Mouse (Mus musculus) liver, embryonic 14.5 days (tissue): ENCODE measurements around the gene Cacnb4. TPM values are rescaled to one million over a fixed set of nuclear protein-coding genes. Genes with fewer than 3 reads are reported as not detected.

Source experiments
- ATAC-seq: fragments of 200-750 bp; cut with Nextera tagmentation; 2 replicates; pipeline ENCODE4 v1.8.0; 2017; ENCODE audit warnings: moderate number of reproducible peaks, mild to moderate bottlenecking, moderate library complexity; ENCODE audit not compliant: insufficient read depth
- DNase-seq, 3 experiments: peaks; one replicate each; pipeline ENCODE4 v3.0.0-alpha.2; 2012 to 2013; ENCODE audit warnings: low read depth in 3 of 3, low spot score in 3 of 3
- H3K27ac ChIP-seq: fragments of 300-500 bp; sonication (generic); 2 replicates; pipeline ENCODE4 v1.5.1; 2014; ENCODE audit warnings: moderate library complexity, mild to moderate bottlenecking, control low read depth, inconsistent platforms
- H3K27me3 ChIP-seq: fragments of 300-500 bp; sonication (generic); 2 replicates; pipeline ENCODE4 v1.6.1; 2014; ENCODE audit warnings: mild to moderate bottlenecking, low read length, moderate library complexity; ENCODE audit not compliant: control insufficient read depth, insufficient read depth
- H3K36me3 ChIP-seq: fragments of 300-500 bp; sonication (generic); replicated peaks from 2 replicates; pipeline ENCODE4 v1.6.1; 2014; ENCODE audit warnings: low read depth; ENCODE audit not compliant: control insufficient read depth, insufficient read depth
- H3K4me1 ChIP-seq, 2 experiments: fragments of 200-500 bp in 1 of 2; fragments of 300-500 bp in 1 of 2; sonication (generic) in 1 of 2; replicated peaks; 2 replicates each; pipeline ENCODE4 v1.6.1; 2012 to 2014; ENCODE audit warnings: antibody characterized with exemption in 1 of 2, inconsistent platforms in 1 of 2, low read length in 1 of 2; ENCODE audit not compliant: control insufficient read depth in 2 of 2, insufficient read depth in 2 of 2
- H3K4me2 ChIP-seq: fragments of 300-500 bp; sonication (generic); 2 replicates; pipeline ENCODE4 v1.6.1; 2014; ENCODE audit warnings: low read depth, mild to moderate bottlenecking, control low read depth, moderate library complexity
- H3K4me3 ChIP-seq, 2 experiments: fragments of 200-500 bp in 1 of 2; fragments of 300-500 bp in 1 of 2; sonication (generic) in 1 of 2; 2 replicates each; pipeline ENCODE4 v1.5.1; 2012 to 2014; ENCODE audit warnings: low read depth in 2 of 2, low read length in 2 of 2, mild to moderate bottlenecking in 2 of 2, control low read depth in 1 of 2, inconsistent platforms in 1 of 2, moderate library complexity in 1 of 2; ENCODE audit not compliant: insufficient read depth in 1 of 2
- H3K9ac ChIP-seq: fragments of 300-500 bp; sonication (generic); replicated peaks from 2 replicates; pipeline ENCODE4 v1.6.1; 2014; ENCODE audit warnings: mild to moderate bottlenecking, control low read depth, moderate library complexity
- H3K9me3 ChIP-seq: fragments of 300-500 bp; sonication (generic); 2 replicates; pipeline ENCODE4 v1.6.1; 2016; ENCODE audit warnings: low read length, mixed read lengths; ENCODE audit not compliant: control insufficient read depth
- CTCF ChIP-seq: IDR thresholded peaks from 2 replicates; pipeline ENCODE4 v1.5.1; 2016; ENCODE audit warnings: antibody characterized with exemption, low read depth, control low read depth
- EP300 ChIP-seq: IDR thresholded peaks from 2 replicates; pipeline ENCODE4 v1.6.1; 2016; ENCODE audit warnings: antibody characterized with exemption, low read depth
- WGBS: fragments of 180-500 bp; shearing (Covaris S2); extraction: QIAGEN DNeasy Blood & Tissue Kit; methylation state at CpG from one replicate; pipeline ENCODE4 v1.1.7; 2014; ENCODE audit not compliant: insufficient replicate concordance; 5-methylcytosine and 5-hydroxymethylcytosine counted together
- polyA plus RNA-seq, 2 experiments: library from polyadenylated mRNA; depleted of rRNA in 1 of 2; stranded (reverse) in 1 of 2; unstranded in 1 of 2; fragments of >200 nt; fragmentation: Nextera tagmentation in 1 of 2; extraction: Ambion mirVana in 1 of 2; gene quantifications; 2 replicates each; pipeline versions ENCODE4 v1.2.1 to v1.2.3; 2012 to 2014

Gene Cacnb4
- polyA plus RNA-seq, 2 experiments = 0.06 to 0.19 TPM

GRCm38 (mm10) chr2:52622616-52623015 lies 54.0 kb downstream of the Cacnb4 start:
- no peaks in the 10 kb centered on the region for H3K27me3 ChIP-seq
- H3K9ac ChIP-seq = no peak overlapping the region
- no peak overlapping the region for H3K4me2 ChIP-seq
- no peak overlapping the region for H3K27ac ChIP-seq
- 40% methylated on average over 2 of the region's 2 CpGs for WGBS
- no peak overlapping the region for H3K4me3 ChIP-seq
- H3K36me3 ChIP-seq = no peaks in the 10 kb centered on the region
- DNase-seq (no peak), ATAC-seq (no peak)
- no peak for TF ChIP-seq EP300
- TF ChIP-seq CTCF = peak; percentile 40; the same call in 1 of the 2 replicates
- no peaks in the 10 kb centered on the region for H3K9me3 ChIP-seq
- peaks cover 0 to 6% of the 10 kb centered on the region in 2 experiments; a peak in 1 of 4 replicates for H3K4me1 ChIP-seq

- no peaks in the 10 kb centered on the region for H3K36me3 ChIP-seq
- ATAC-seq (no peak), DNase-seq (no peak)
- TF ChIP-seq CTCF = no peak
- 41% methylated on average over 16 of the region's 17 CpGs for WGBS
- H3K9me3 ChIP-seq = no peaks in the 10 kb centered on the region
- peak overlapping the region; percentile 49 for H3K4me2 ChIP-seq
- peak overlapping the region in 1 of 2 experiments; percentile 49; a peak in 3 of 4 replicates for H3K4me3 ChIP-seq
- peaks cover 0 to 6% of the 10 kb centered on the region in 2 experiments; a peak in 1 of 4 replicates for H3K4me1 ChIP-seq
- no peak overlapping the region for H3K27ac ChIP-seq
- no peak overlapping the region for H3K9ac ChIP-seq
- no peaks in the 10 kb centered on the region for H3K27me3 ChIP-seq
Measured at GRCm38 (mm10) chr2:52619406-52619974, 57.1 kb downstream of the Cacnb4 start.

DNA sequence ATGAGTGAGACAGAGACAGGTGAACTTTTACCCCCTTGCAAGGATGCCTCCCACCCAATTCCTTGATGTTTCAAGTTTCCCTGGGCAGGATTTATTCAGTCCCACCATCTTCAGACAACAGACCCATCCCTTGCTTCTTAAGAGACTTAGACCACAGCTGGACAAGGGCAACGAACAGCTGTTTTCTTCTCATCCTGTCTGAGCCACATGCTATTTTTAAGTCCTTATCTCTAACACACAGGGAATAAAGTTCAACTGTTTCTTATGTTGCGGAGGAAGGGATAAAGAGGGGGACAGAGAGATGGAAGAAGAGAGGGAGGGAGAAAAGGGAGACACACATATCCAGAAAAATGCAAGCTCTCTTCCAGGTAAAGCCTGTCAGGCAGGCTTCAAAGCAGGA lies 57.8 kb downstream of the Cacnb4 start:
- no peak overlapping the region for H3K27ac ChIP-seq
- ATAC-seq = no peak
- no peaks in the 10 kb centered on the region for H3K9me3 ChIP-seq
- no peak for DNase-seq
- 2% methylated on average over 2 of the region's 2 CpGs for WGBS
- no peak overlapping the region for H3K4me3 ChIP-seq
- peak overlapping the region; percentile 49 for H3K4me2 ChIP-seq
- H3K36me3 ChIP-seq = no peaks in the 10 kb centered on the region
- peaks cover 0 to 10% of the 10 kb centered on the region in 2 experiments; a peak in 1 of 4 replicates for H3K4me1 ChIP-seq
- H3K9ac ChIP-seq = no peak overlapping the region
- TF ChIP-seq CTCF (no peak), EP300 (no peak)
- H3K27me3 ChIP-seq = no peaks in the 10 kb centered on the region

DNA sequence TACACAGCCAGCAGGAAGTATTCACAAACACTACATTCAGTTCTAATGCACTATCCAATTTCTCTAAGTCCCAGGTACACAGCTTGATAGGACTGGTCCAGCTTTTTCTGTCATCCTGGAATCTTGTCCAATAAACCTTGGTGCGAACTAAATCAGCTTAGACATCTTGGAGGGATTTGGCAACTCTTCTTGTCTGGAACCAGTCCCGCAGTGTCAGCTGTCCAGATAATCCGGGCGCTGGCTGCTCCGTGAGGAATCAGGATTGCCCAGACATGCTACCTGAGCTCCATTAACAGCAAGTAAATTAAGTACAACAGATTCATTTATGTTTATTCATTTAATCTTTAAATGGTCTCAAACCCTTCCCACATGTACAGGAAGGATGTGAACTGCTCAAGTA lies 61.2 kb downstream of the Cacnb4 start:
- Histone ChIP-seq H3K4me1 (peaks cover 0 to 10% of the 10 kb centered on the region in 2 experiments; a peak in 1 of 4 replicates), H3K4me2 (no peak overlapping the region), H3K27me3 (no peaks in the 10 kb centered on the region), H3K36me3 (no peaks in the 10 kb centered on the region), H3K27ac (no peak overlapping the region), H3K4me3 (no peak overlapping the region), H3K9me3 (no peaks in the 10 kb centered on the region), H3K9ac (no peak overlapping the region)
- no peak for ATAC-seq
- 73% methylated on average over 5 of the region's 5 CpGs for WGBS
- TF ChIP-seq EP300 = no peak
- TF ChIP-seq CTCF = no peak
- no peak for DNase-seq

DNA sequence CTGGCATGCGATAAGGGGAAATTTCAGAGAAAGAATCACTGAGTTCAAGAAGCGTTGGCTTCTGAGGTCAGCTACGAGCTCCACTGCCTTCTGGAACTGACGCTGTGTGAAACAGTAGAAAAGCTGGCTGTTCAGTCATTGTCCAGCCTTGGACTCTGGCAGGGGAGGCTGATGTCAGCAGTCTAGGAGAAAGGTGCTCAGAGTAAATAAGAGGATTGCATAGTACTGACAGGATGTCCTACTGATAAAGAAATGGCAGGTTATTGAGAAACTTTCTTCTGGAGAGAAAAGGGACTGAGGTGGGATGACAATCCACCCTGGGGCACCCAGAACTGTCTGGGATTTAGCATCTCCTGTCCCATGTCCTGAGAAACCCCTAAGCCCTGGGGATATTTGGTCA lies 62.7 kb downstream of the Cacnb4 start:
- no peak for TF ChIP-seq CTCF
- H3K9me3 ChIP-seq = no peaks in the 10 kb centered on the region
- H3K4me2 ChIP-seq = no peak overlapping the region
- peaks cover 0 to 7% of the 10 kb centered on the region in 2 experiments; a peak in 1 of 4 replicates for H3K4me1 ChIP-seq
- ATAC-seq = peak; percentile 62
- WGBS = 70% methylated on average over 4 of the region's 4 CpGs
- H3K36me3 ChIP-seq = no peaks in the 10 kb centered on the region
- no peak overlapping the region for H3K9ac ChIP-seq
- DNase-seq = no peak
- no peak overlapping the region for H3K27ac ChIP-seq
- H3K27me3 ChIP-seq = no peaks in the 10 kb centered on the region
- no peak overlapping the region for H3K4me3 ChIP-seq
